ENCODE assay signal across 17 mouse cellular contexts in genomic region chr10:62600056-62600455, GRCm38 (mm10). TPM values are rescaled to one million over a fixed set of nuclear protein-coding genes. Genes with fewer than 3 reads are reported as not detected.
DNase-seq lines count a peak whose midpoint lies in the region; ATAC-seq lines count a peak whose summit lies in the region.
"Had no signal": no experiment of that assay in that cellular context is flagged by ENCODE, and none has a peak within 500 bp of the region (broad histone marks: within the 10 kb centered on the region; RNA-seq: fewer than 3 reads in every experiment).

No protein-coding gene starts in this region.

- DNase-seq in forebrain, embryonic 10.5 days (ENCODE audit: extremely low spot score, low spot score): no peak
- no peak for DNase-seq in forebrain, embryonic 14.5 days (ENCODE audit: low spot score)
- DNase-seq in lung, postnatal 36 days: no peak
- DNase-seq in embryonic facial prominence, embryonic 10.5 days (ENCODE audit: low spot score): no peak
- peak; percentile 20 to 55 for DNase-seq in natural killer cell, adult 2 months (ENCODE audit: low spot score in 2 of 2)
- DNase-seq in layer of hippocampus, adult 8-10 months (ENCODE audit: low spot score in 2 of 2): no peak
- no peak for DNase-seq in gastrocnemius, postnatal 14 days
- DNase-seq: adrenal gland, adult 2 months; cerebellum, postnatal 36 days; heart, adult 2 months; heart, postnatal 36 days; kidney, adult 18-20 months; lung, embryonic 14.5 days; right cerebral cortex, adult 18-20 months had no signal

- no peak overlapping the region for H3K4me2 ChIP-seq in forebrain, embryonic 14.5 days (ENCODE audit: low read length)
- 0 out of 2 replicates have a peak overlapping the region, but pooled peaks have one; percentile 92 for H3K4me2 ChIP-seq in lung, embryonic 15.5 days

- no peaks in the 10 kb centered on the region for H3K9me3 ChIP-seq in forebrain, embryonic 10.5 days
- H3K9me3 ChIP-seq in forebrain, embryonic 14.5 days (replicated peaks; ENCODE audit: control insufficient read depth, low read length): no peaks in the 10 kb centered on the region
- no peaks in the 10 kb centered on the region for H3K9me3 ChIP-seq in lung, embryonic 15.5 days
- H3K9me3 ChIP-seq in embryonic facial prominence, embryonic 10.5 days: no peaks in the 10 kb centered on the region
- H3K9me3 ChIP-seq: embryonic facial prominence, embryonic 15.5 days; midbrain, embryonic 13.5 days had no signal

- H3K36me3 ChIP-seq in forebrain, embryonic 10.5 days (replicated peaks): peaks cover 51% of the 10 kb centered on the region
- H3K36me3 ChIP-seq in forebrain, embryonic 14.5 days (ENCODE audit: control insufficient read depth, insufficient read depth, low read length): peaks cover 31% of the 10 kb centered on the region
- H3K36me3 ChIP-seq in lung, embryonic 15.5 days: peaks cover 10% of the 10 kb centered on the region
- peaks cover 47% of the 10 kb centered on the region for H3K36me3 ChIP-seq in embryonic facial prominence, embryonic 10.5 days (replicated peaks)

- no peak overlapping the region for H3K27ac ChIP-seq in forebrain, embryonic 10.5 days
- H3K27ac ChIP-seq in forebrain, embryonic 14.5 days (ENCODE audit: low read depth, low read length): no peak overlapping the region
- no peak overlapping the region for H3K27ac ChIP-seq in lung, embryonic 15.5 days
- no peak overlapping the region for H3K27ac ChIP-seq in embryonic facial prominence, embryonic 10.5 days (replicated peaks)
- H3K27ac ChIP-seq: embryonic facial prominence, embryonic 15.5 days; heart, adult 2 months; midbrain, embryonic 13.5 days had no signal

- ATAC-seq in forebrain, embryonic 14.5 days: no peak
- ATAC-seq in lung, embryonic 15.5 days (ENCODE audit: borderline replicate concordance, extremely low read depth, low FRiP score, low TSS enrichment): no peak
- ATAC-seq: midbrain, embryonic 13.5 days had no signal

- H3K4me1 ChIP-seq in forebrain, embryonic 10.5 days: peaks cover 20% of the 10 kb centered on the region
- peaks cover 4% of the 10 kb centered on the region for H3K4me1 ChIP-seq in forebrain, embryonic 14.5 days (ENCODE audit: control insufficient read depth, insufficient read depth, low read length)
- H3K4me1 ChIP-seq in lung, embryonic 15.5 days: peaks cover 14% of the 10 kb centered on the region
- peaks cover 18% of the 10 kb centered on the region for H3K4me1 ChIP-seq in embryonic facial prominence, embryonic 10.5 days

- H3K9ac ChIP-seq in forebrain, embryonic 14.5 days (ENCODE audit: low read length): no peak overlapping the region
- no peak overlapping the region for H3K9ac ChIP-seq in lung, embryonic 15.5 days
- H3K9ac ChIP-seq: embryonic facial prominence, embryonic 15.5 days; midbrain, embryonic 13.5 days had no signal

- H3K4me3 ChIP-seq in forebrain, embryonic 10.5 days: peak overlapping the region; percentile 10; the same call in 1 of the 2 replicates
- H3K4me3 ChIP-seq in forebrain, embryonic 14.5 days (ENCODE audit: low read depth, low read length): no peak overlapping the region
- H3K4me3 ChIP-seq in lung, embryonic 15.5 days: no peak overlapping the region
- H3K4me3 ChIP-seq in embryonic facial prominence, embryonic 10.5 days: peak overlapping the region; percentile 86; the same call in 1 of the 2 replicates
- H3K4me3 ChIP-seq: heart, adult 2 months had no signal

- no peaks in the 10 kb centered on the region for H3K27me3 ChIP-seq in forebrain, embryonic 10.5 days (ENCODE audit: poor library complexity, severe bottlenecking)
- H3K27me3 ChIP-seq in forebrain, embryonic 14.5 days (replicated peaks; ENCODE audit: control insufficient read depth, insufficient read depth, low read length): no peaks in the 10 kb centered on the region
- no peaks in the 10 kb centered on the region for H3K27me3 ChIP-seq in lung, embryonic 15.5 days
- no peaks in the 10 kb centered on the region for H3K27me3 ChIP-seq in embryonic facial prominence, embryonic 10.5 days (replicated peaks; ENCODE audit: low read depth, poor library complexity, severe bottlenecking)
- H3K27me3 ChIP-seq: embryonic facial prominence, embryonic 15.5 days; midbrain, embryonic 13.5 days had no signal

- 93% methylated on average over 6 of the region's 6 CpGs for WGBS in forebrain, embryonic 10.5 days
- 92% methylated on average over 6 of the region's 6 CpGs for WGBS in forebrain, embryonic 14.5 days
- 81% methylated on average over 6 of the region's 6 CpGs for WGBS in lung, embryonic 15.5 days
- WGBS in embryonic facial prominence, embryonic 10.5 days: 88% methylated on average over 6 of the region's 6 CpGs

- intact Hi-C loops in gastrocnemius, postnatal 14 days (cut with DNase I; ENCODE audit: low total_unique reads): no loop called here

RNA-seq across cellular contexts. Expression of gene Ddx21, which starts 2.0 kb away (rescaled TPM):
- 40.6 TPM in 2 replicates for polyA plus RNA-seq in forebrain, embryonic 10.5 days (2016; fragmentation: Nextera tagmentation; extraction: Ambion mirVana)
- polyA plus RNA-seq in forebrain, embryonic 14.5 days (2014; fragmentation: Nextera tagmentation; extraction: Ambion mirVana): 20.6 and 22.5 TPM in 2 replicates
- 18.7 and 19.6 TPM in 2 replicates for polyA plus RNA-seq in lung, embryonic 15.5 days (2015; fragmentation: Nextera tagmentation; extraction: Ambion mirVana)
- polyA plus RNA-seq in embryonic facial prominence, embryonic 10.5 days (2016; fragmentation: Nextera tagmentation; extraction: Ambion mirVana): 35.1 and 36.7 TPM in 2 replicates
- total RNA-seq in layer of hippocampus, adult 8-10 months (2022): 10 to 100 TPM; 21.2 to 28.9 (median 23.2) TPM
- total RNA-seq in gastrocnemius, postnatal 14 days (2021): 10 to 100 TPM; 25.1 to 34.3 TPM

RNA-seq across cellular contexts. Expression of gene Kif1bp, which starts 21.8 kb away (rescaled TPM):
- polyA plus RNA-seq in forebrain, embryonic 10.5 days (2016; fragmentation: Nextera tagmentation; extraction: Ambion mirVana): 32.6 and 32.8 TPM in 2 replicates
- polyA plus RNA-seq in forebrain, embryonic 14.5 days (2014; fragmentation: Nextera tagmentation; extraction: Ambion mirVana): 74.4 and 74.9 TPM in 2 replicates
- 34.2 and 36.5 TPM in 2 replicates for polyA plus RNA-seq in lung, embryonic 15.5 days (2015; fragmentation: Nextera tagmentation; extraction: Ambion mirVana)
- 34.3 and 35.5 TPM in 2 replicates for polyA plus RNA-seq in embryonic facial prominence, embryonic 10.5 days (2016; fragmentation: Nextera tagmentation; extraction: Ambion mirVana)
- total RNA-seq in layer of hippocampus, adult 8-10 months (2022): 100 to 1,000 TPM; 187 to 202 (median 195) TPM
- total RNA-seq in gastrocnemius, postnatal 14 days (2021): 10 to 100 TPM; 21.6 to 22.8 TPM

RNA-seq across cellular contexts. Expression of gene Ddx50, which starts 51.0 kb away (rescaled TPM):
- 110 and 113 TPM in 2 replicates for polyA plus RNA-seq in forebrain, embryonic 10.5 days (2016; fragmentation: Nextera tagmentation; extraction: Ambion mirVana)
- polyA plus RNA-seq in forebrain, embryonic 14.5 days (2014; fragmentation: Nextera tagmentation; extraction: Ambion mirVana): 93.8 and 118 TPM in 2 replicates
- 119 and 126 TPM in 2 replicates for polyA plus RNA-seq in lung, embryonic 15.5 days (2015; fragmentation: Nextera tagmentation; extraction: Ambion mirVana)
- polyA plus RNA-seq in embryonic facial prominence, embryonic 10.5 days (2016; fragmentation: Nextera tagmentation; extraction: Ambion mirVana): 110 and 120 TPM in 2 replicates
- total RNA-seq in layer of hippocampus, adult 8-10 months (2022): 10 to 100 TPM; 79.4 to 94.0 (median 85.6) TPM
- total RNA-seq in gastrocnemius, postnatal 14 days (2021): 10 to 100 TPM; 49.2 to 50.9 TPM

Comparison
In these comparisons a context has a peak if more than half of its experiments do, and no peak if none do; other contexts are left out.
1. H3K4me3 ChIP-seq: peak in forebrain, embryonic 10.5 days (single experiment) and embryonic facial prominence, embryonic 10.5 days (single experiment); none in forebrain, embryonic 14.5 days (single experiment) and lung, embryonic 15.5 days (single experiment).
2. DNase-seq: peak in natural killer cell, adult 2 months (2 of 2); none in forebrain, embryonic 10.5 days (single experiment), forebrain, embryonic 14.5 days (single experiment), lung, postnatal 36 days (single experiment), embryonic facial prominence, embryonic 10.5 days (single experiment), layer of hippocampus, adult 8-10 months (0 of 2) and gastrocnemius, postnatal 14 days (single experiment).